In the genomic region with DNA sequence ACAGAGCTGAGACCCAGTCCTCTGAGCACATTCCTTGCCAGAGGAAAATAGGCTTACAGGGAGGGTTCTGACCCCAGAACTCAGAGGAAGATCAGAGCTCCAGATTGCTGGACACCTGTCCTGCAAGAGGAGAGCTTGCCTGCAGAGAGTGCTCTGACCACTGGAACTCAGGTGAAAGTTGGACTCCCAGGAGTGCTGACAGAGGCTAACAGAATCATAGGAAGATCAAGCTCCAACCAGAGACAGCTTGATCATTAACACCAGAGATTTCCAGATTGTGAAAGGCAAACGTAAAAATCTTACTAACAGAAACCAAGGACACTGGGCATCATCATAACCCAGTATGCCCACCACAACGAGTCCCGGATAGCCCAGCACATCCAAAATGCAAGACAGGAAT, we compare ENCODE assay signal across 14 mouse cellular contexts. TPM values are rescaled to one million over a fixed set of nuclear protein-coding genes. Genes with fewer than 3 reads are reported as not detected.
"Had no signal": no experiment of that assay in that cellular context is flagged by ENCODE, and none has a peak within 500 bp of the region (broad histone marks: within the 10 kb centered on the region; RNA-seq: fewer than 3 reads in every experiment).

No protein-coding gene starts in this region.

RNA-seq across cellular contexts. Expression of a gene that starts 26.1 kb away (rescaled TPM):
- polyA plus RNA-seq: lung, embryonic 14.5 days; lung, embryonic 16.5 days; midbrain, embryonic 10.5 days; midbrain, embryonic 12.5 days; midbrain, embryonic 14.5 days; midbrain, embryonic 16.5 days; myocyte; neural tube, embryonic 11.5 days; neural tube, embryonic 13.5 days; neural tube, embryonic 15.5 days; small intestine, adult 2 months; stomach, embryonic 14.5 days; stomach, embryonic 16.5 days; thymus, postnatal 0 days had no signal

RNA-seq across cellular contexts. Expression of a gene that starts 26.9 kb away (rescaled TPM):
- polyA plus RNA-seq: lung, embryonic 14.5 days; lung, embryonic 16.5 days; midbrain, embryonic 10.5 days; midbrain, embryonic 12.5 days; midbrain, embryonic 14.5 days; midbrain, embryonic 16.5 days; myocyte; neural tube, embryonic 11.5 days; neural tube, embryonic 13.5 days; neural tube, embryonic 15.5 days; small intestine, adult 2 months; stomach, embryonic 14.5 days; stomach, embryonic 16.5 days had no signal
